Mouse (Mus musculus): ENCODE data around the gene Slc25a19. TPM values are rescaled to one million over a fixed set of nuclear protein-coding genes. Genes with fewer than 3 reads are reported as not detected.

The Slc25a19 gene
- polyA plus RNA-seq, 1 experiment from 2014 or later, result 34.0 TPM

GRCm38 (mm10) chr11:115606733-115607132 is 21.4 kb downstream of the Slc25a19 start:
- no peak overlapping the region for H3K4me2 ChIP-seq
- WGBS, result 96% methylated on average over 18 of the region's 18 CpGs
- H3K4me3 ChIP-seq (replicated peaks), result no peak overlapping the region
- H3K27ac ChIP-seq, result no peak overlapping the region
- H3K36me3 ChIP-seq, result peaks cover 49% of the 10 kb centered on the region
- H3K27me3 ChIP-seq, result no peaks in the 10 kb centered on the region
- no peak for ATAC-seq (ENCODE audit: insufficient number of reproducible peaks, insufficient read depth, low FRiP score, low TSS enrichment, low read depth)
- H3K9me3 ChIP-seq, result no peaks in the 10 kb centered on the region
- H3K9ac ChIP-seq (replicated peaks), result no peak overlapping the region
- peaks cover 27% of the 10 kb centered on the region for H3K4me1 ChIP-seq (replicated peaks)

- Histone ChIP-seq H3K36me3 (peaks cover 59% of the 10 kb centered on the region), H3K4me3 (replicated peaks) (peak overlapping the region; percentile 97)
- under 1% methylated on average over 26 of the region's 26 CpGs for WGBS
Observed at GRCm38 (mm10) chr11:115604304-115604696, 23.8 kb downstream of the Slc25a19 start.

GRCm38 (mm10) chr11:115603476-115604303 is 24.4 kb downstream of the Slc25a19 start, which contains the start of the genes Mrps7 and Gga3:
Gene Mrps7 (plus strand): TSS chr11:115603925.
Gene Gga3 (minus strand): TSS chr11:115604051.
- Histone ChIP-seq H3K9ac (replicated peaks) (peak within 1 kb of the TSS; percentile 93), H3K4me2 (peak within 1 kb of the TSS; percentile 95), H3K27ac (peak within 1 kb of the TSS; percentile 89), H3K4me1 (replicated peaks) (peaks cover 23% of the 10 kb centered on the region), H3K4me3 (replicated peaks) (peak within 1 kb of the TSS; percentile 97), H3K27me3 (no peaks in the 10 kb centered on the region), H3K36me3 (peaks cover 58% of the 10 kb centered on the region), H3K9me3 (no peaks in the 10 kb centered on the region)
- peak; percentile 94 for ATAC-seq (ENCODE audit: insufficient number of reproducible peaks, insufficient read depth, low FRiP score, low TSS enrichment, low read depth)
- WGBS, result under 1% methylated on average over 92 of the region's 93 CpGs

More at GRCm38 (mm10) chr11:115604304-115604696, 23.8 kb downstream of the Slc25a19 start:
- Histone ChIP-seq H3K9ac (replicated peaks) (peak overlapping the region; percentile 93), H3K4me2 (peak overlapping the region; percentile 95), H3K27me3 (no peaks in the 10 kb centered on the region), H3K27ac (peak overlapping the region; percentile 89), H3K4me1 (replicated peaks) (peaks cover 23% of the 10 kb centered on the region), H3K9me3 (no peaks in the 10 kb centered on the region)
- ATAC-seq (ENCODE audit: insufficient number of reproducible peaks, insufficient read depth, low FRiP score, low TSS enrichment, low read depth), result peak; percentile 29; the same call in 1 of the 2 replicates

GRCm38 (mm10) chr11:115603128-115603475 is 25.0 kb downstream of the Slc25a19 start:
- H3K4me2 ChIP-seq, result peak overlapping the region; percentile 95
- H3K9ac ChIP-seq (replicated peaks), result peak overlapping the region; percentile 93
- 4% methylated on average over 15 of the region's 15 CpGs for WGBS
- no peaks in the 10 kb centered on the region for H3K9me3 ChIP-seq
- H3K4me3 ChIP-seq (replicated peaks), result peak overlapping the region; percentile 97
- no peaks in the 10 kb centered on the region for H3K27me3 ChIP-seq
- H3K27ac ChIP-seq, result peak overlapping the region; percentile 89
- ATAC-seq (ENCODE audit: insufficient number of reproducible peaks, insufficient read depth, low FRiP score, low TSS enrichment, low read depth), result no peak
- peaks cover 23% of the 10 kb centered on the region for H3K4me1 ChIP-seq (replicated peaks)
- peaks cover 58% of the 10 kb centered on the region for H3K36me3 ChIP-seq

- ATAC-seq (ENCODE audit: insufficient number of reproducible peaks, insufficient read depth, low FRiP score, low TSS enrichment, low read depth), result no peak
- WGBS, result 94% methylated on average over 4 of the region's 4 CpGs
- H3K27me3 ChIP-seq, result no peaks in the 10 kb centered on the region
- no peak overlapping the region for H3K9ac ChIP-seq (replicated peaks)
- H3K27ac ChIP-seq, result no peak overlapping the region
- H3K4me3 ChIP-seq (replicated peaks), result no peak overlapping the region
- peaks cover 58% of the 10 kb centered on the region for H3K36me3 ChIP-seq
- no peak overlapping the region for H3K4me2 ChIP-seq
- peaks cover 23% of the 10 kb centered on the region for H3K4me1 ChIP-seq (replicated peaks)
- H3K9me3 ChIP-seq, result no peaks in the 10 kb centered on the region
Observed at GRCm38 (mm10) chr11:115601174-115601573, 26.9 kb downstream of the Slc25a19 start.

- H3K36me3 ChIP-seq, result peaks cover 58% of the 10 kb centered on the region
- WGBS, result 97% methylated on average over 15 of the region's 15 CpGs
- H3K9ac ChIP-seq (replicated peaks), result no peak overlapping the region
- H3K4me3 ChIP-seq (replicated peaks), result no peak overlapping the region
- H3K4me2 ChIP-seq, result no peak overlapping the region
- H3K9me3 ChIP-seq, result no peaks in the 10 kb centered on the region
- no peak for ATAC-seq (ENCODE audit: insufficient number of reproducible peaks, insufficient read depth, low FRiP score, low TSS enrichment, low read depth)
- no peak overlapping the region for H3K27ac ChIP-seq
- H3K4me1 ChIP-seq (replicated peaks), result peaks cover 23% of the 10 kb centered on the region
- no peaks in the 10 kb centered on the region for H3K27me3 ChIP-seq
Observed at GRCm38 (mm10) chr11:115600743-115601142, 27.4 kb downstream of the Slc25a19 start.

- Histone ChIP-seq H3K27me3 (no peaks in the 10 kb centered on the region), H3K27ac (no peak overlapping the region), H3K36me3 (peaks cover 59% of the 10 kb centered on the region), H3K4me1 (replicated peaks) (peaks cover 16% of the 10 kb centered on the region), H3K9ac (replicated peaks) (no peak overlapping the region), H3K9me3 (no peaks in the 10 kb centered on the region), H3K4me2 (no peak overlapping the region), H3K4me3 (replicated peaks) (no peak overlapping the region)
- no peak for ATAC-seq (ENCODE audit: insufficient number of reproducible peaks, insufficient read depth, low FRiP score, low TSS enrichment, low read depth)
- WGBS, result 97% methylated on average over 7 of the region's 7 CpGs
Observed at GRCm38 (mm10) chr11:115599722-115600121, 28.4 kb downstream of the Slc25a19 start.

GRCm38 (mm10) chr11:115598309-115598708 is 29.8 kb downstream of the Slc25a19 start:
- 92% methylated on average over 4 of the region's 4 CpGs for WGBS
- no peak overlapping the region for H3K4me3 ChIP-seq (replicated peaks)
- peaks cover 73% of the 10 kb centered on the region for H3K36me3 ChIP-seq
- H3K4me2 ChIP-seq, result no peak overlapping the region
- no peaks in the 10 kb centered on the region for H3K27me3 ChIP-seq
- H3K4me1 ChIP-seq (replicated peaks), result peaks cover 14% of the 10 kb centered on the region
- no peaks in the 10 kb centered on the region for H3K9me3 ChIP-seq
- H3K27ac ChIP-seq, result no peak overlapping the region
- ATAC-seq (ENCODE audit: insufficient number of reproducible peaks, insufficient read depth, low FRiP score, low TSS enrichment, low read depth), result no peak
- H3K9ac ChIP-seq (replicated peaks), result no peak overlapping the region

GRCm38 (mm10) chr11:115595209-115595608 is 32.9 kb downstream of the Slc25a19 start:
- Histone ChIP-seq H3K4me2 (no peak overlapping the region), H3K4me3 (replicated peaks) (no peak overlapping the region), H3K4me1 (replicated peaks) (no peaks in the 10 kb centered on the region), H3K27ac (no peak overlapping the region), H3K36me3 (peaks cover 93% of the 10 kb centered on the region), H3K9ac (replicated peaks) (no peak overlapping the region), H3K9me3 (no peaks in the 10 kb centered on the region), H3K27me3 (no peaks in the 10 kb centered on the region)
- 95% methylated on average over 3 of the region's 3 CpGs for WGBS
- no peak for ATAC-seq (ENCODE audit: insufficient number of reproducible peaks, insufficient read depth, low FRiP score, low TSS enrichment, low read depth)

GRCm38 (mm10) chr11:115590526-115591075 is 37.5 kb downstream of the Slc25a19 start:
- ATAC-seq (ENCODE audit: insufficient number of reproducible peaks, insufficient read depth, low FRiP score, low TSS enrichment, low read depth), result no peak
- Histone ChIP-seq H3K9me3 (no peaks in the 10 kb centered on the region), H3K27ac (no peak overlapping the region), H3K4me2 (no peak overlapping the region), H3K36me3 (peaks cover 93% of the 10 kb centered on the region), H3K4me1 (replicated peaks) (no peaks in the 10 kb centered on the region), H3K4me3 (replicated peaks) (no peak overlapping the region), H3K9ac (replicated peaks) (no peak overlapping the region), H3K27me3 (no peaks in the 10 kb centered on the region)
- WGBS, result 86% methylated on average over 2 of the region's 2 CpGs

- Histone ChIP-seq H3K36me3 (peaks cover 97% of the 10 kb centered on the region), H3K9me3 (no peaks in the 10 kb centered on the region), H3K27ac (no peak overlapping the region), H3K4me2 (no peak overlapping the region), H3K4me1 (replicated peaks) (no peaks in the 10 kb centered on the region), H3K4me3 (replicated peaks) (no peak overlapping the region), H3K27me3 (no peaks in the 10 kb centered on the region), H3K9ac (replicated peaks) (no peak overlapping the region)
- ATAC-seq (ENCODE audit: insufficient number of reproducible peaks, insufficient read depth, low FRiP score, low TSS enrichment, low read depth), result no peak
- 91% methylated on average over 9 of the region's 9 CpGs for WGBS
Observed at GRCm38 (mm10) chr11:115587984-115588383, 40.1 kb downstream of the Slc25a19 start.

Data from limb, embryonic 12.5 days (tissue).